In genomic region chr8:122284203-122284658, GRCm38 (mm10) we compare ENCODE assay signal across 8 mouse cellular contexts. TPM values are rescaled to one million over a fixed set of nuclear protein-coding genes. Genes with fewer than 3 reads are reported as not detected.
DNase-seq lines count a peak whose midpoint lies in the region; TF ChIP-seq lines count a peak whose summit lies in the region.

No protein-coding gene starts in this region.

- no peak for TF ChIP-seq RAD21 in MEL (IDR thresholded peaks at IDR 0.05; ENCODE audit: low read depth, low read length)

- no peak for TF ChIP-seq EP300 in MEL (IDR thresholded peaks at IDR 0.05; ENCODE audit: low read depth in 1 of 2, low read length in 2 of 2)

- intact Hi-C loops in heart, postnatal 36 days (cut with DNase I) = loop anchor here (2.0 kb wide), 1 partner anchor 31 kb away; no protein-coding TSS in a partner anchor

- H3K27me3 ChIP-seq in MEL (ENCODE audit: control insufficient read depth in 1 of 2, insufficient read depth in 2 of 2, low read length in 2 of 2) = no peaks in the 10 kb centered on the region
- H3K27me3 ChIP-seq in spleen, adult 2 months (ENCODE audit: control insufficient read depth, insufficient read depth, low read length) = no peaks in the 10 kb centered on the region

- DNase-seq in A20 (ENCODE audit: low read depth, low spot score) = peak; percentile 48
- DNase-seq in MEL (ENCODE audit: low read depth, low spot score) = peak; percentile 83
- peak; percentile 75 for DNase-seq in embryo, embryonic 9.5 days (ENCODE audit: extremely low spot score)
- peak; percentile 32 to 38 for DNase-seq in heart, postnatal 36 days
- peak; percentile 53 for DNase-seq in layer of hippocampus, adult 9-11 months
- peak; percentile 58 for DNase-seq in lung, postnatal 36 days
- peak in 1 of 2 experiments; percentile 60 for DNase-seq in spleen, adult 2 months (ENCODE audit: low read depth in 1 of 2, low spot score in 2 of 2)
- DNase-seq in ovary, adult 18-20 months (ENCODE audit: low spot score) = no peak

- no peak; a peak in 1 of 6 replicates for TF ChIP-seq CTCF in MEL (IDR thresholded peaks at IDR 0.05 in 2 of 3, conservative IDR thresholded peaks at IDR 0.05 in 1 of 3; ENCODE audit: control insufficient read depth in 1 of 3, insufficient read depth in 1 of 3, low read depth in 2 of 3, low read length in 3 of 3, poor library complexity in 1 of 3, severe bottlenecking in 1 of 3)
- no peak for TF ChIP-seq CTCF in spleen, adult 2 months (IDR thresholded peaks at IDR 0.05; ENCODE audit: extremely low read depth, insufficient read depth, insufficient read length, insufficient replicate concordance)

- no peaks in the 10 kb centered on the region for H3K9me3 ChIP-seq in MEL (replicated peaks; ENCODE audit: insufficient read depth, low read length)

- peak overlapping the region; percentile 75 to 87 for H3K4me3 ChIP-seq in MEL (ENCODE audit: control insufficient read depth in 1 of 2, insufficient read depth in 1 of 2, low read depth in 2 of 2, low read length in 2 of 2)
- peak overlapping the region; percentile 64 for H3K4me3 ChIP-seq in spleen, adult 2 months (ENCODE audit: extremely low read depth, insufficient read depth, insufficient read length)

- WGBS in spleen, adult 2 months = 2% methylated on average over 33 of the region's 33 CpGs

- peaks cover 0 to 43% of the 10 kb centered on the region in 2 experiments; a peak in 3 of 4 replicates for H3K36me3 ChIP-seq in MEL (ENCODE audit: control insufficient read depth in 1 of 2, insufficient read depth in 2 of 2, low read length in 2 of 2)
- no peaks in the 10 kb centered on the region for H3K36me3 ChIP-seq in spleen, adult 2 months (ENCODE audit: control insufficient read depth, insufficient read depth, low read length)

- peaks cover 14 to 49% of the 10 kb centered on the region in 2 experiments; a peak in 3 of 4 replicates for H3K4me1 ChIP-seq in MEL (ENCODE audit: control insufficient read depth in 1 of 2, insufficient read depth in 2 of 2, low read length in 2 of 2)
- H3K4me1 ChIP-seq in spleen, adult 2 months (ENCODE audit: control insufficient read depth, insufficient read depth, insufficient read length) = peaks cover 24% of the 10 kb centered on the region; the same call in 1 of the 2 replicates

- TF ChIP-seq POLR2A in MEL (IDR thresholded peaks at IDR 0.05; ENCODE audit: control insufficient read depth in 1 of 2, insufficient read depth in 1 of 2, low read depth in 1 of 2, low read length in 2 of 2, poor library complexity in 1 of 2) = peak; percentile 11 to 50; a peak in 1 of 4 replicates
- no peak for TF ChIP-seq POLR2A in spleen, adult 2 months (IDR thresholded peaks at IDR 0.05; ENCODE audit: low read depth, low read length)

- H3K79me2 ChIP-seq in MEL (ENCODE audit: control insufficient read depth, insufficient read depth, low read length, poor library complexity) = peaks cover 75% of the 10 kb centered on the region

- peak overlapping the region; percentile 91 for H3K27ac ChIP-seq in MEL (ENCODE audit: control insufficient read depth, low read depth, low read length)
- peak overlapping the region; percentile 82 for H3K27ac ChIP-seq in spleen, adult 2 months (ENCODE audit: insufficient read depth, low read length)

- H3K9ac ChIP-seq in MEL (ENCODE audit: control insufficient read depth, low read depth, low read length, poor library complexity, severe bottlenecking) = peak overlapping the region; percentile 92

TF ChIP-seq in MEL, 35 proteins besides CTCF, POLR2A, EP300 and RAD21:
- TF ChIP-seq ETS1 (IDR thresholded peaks at IDR 0.05; ENCODE audit: low read depth, low read length) (no peak; the same call in none of the 2 replicates), NELFE (IDR thresholded peaks at IDR 0.05; ENCODE audit: low read depth, low read length) (peak; percentile 30; the same call in 1 of the 2 replicates), MAX (IDR thresholded peaks at IDR 0.05; ENCODE audit: low read length) (peak; percentile 41), SMC3 (IDR thresholded peaks at IDR 0.05; ENCODE audit: low read depth, low read length) (0 out of 2 replicates have a peak, but pooled peaks have one; percentile 6), MAZ (IDR thresholded peaks at IDR 0.05; ENCODE audit: low read depth, low read length) (no peak), CHD1 (IDR thresholded peaks at IDR 0.05; ENCODE audit: low read depth, low read length) (no peak), BHLHE40 (IDR thresholded peaks at IDR 0.05; ENCODE audit: borderline replicate concordance, low read depth, low read length) (0 out of 2 replicates have a peak, but pooled peaks have one; percentile 2), KAT2A (conservative IDR thresholded peaks at IDR 0.05; ENCODE audit: low read depth, low read length) (no peak; the same call in 1 of the 2 replicates), TBP (IDR thresholded peaks at IDR 0.05; ENCODE audit: low read depth, low read length) (no peak; the same call in 1 of the 2 replicates), MXI1 (IDR thresholded peaks at IDR 0.05; ENCODE audit: low read depth, low read length) (no peak; the same call in 1 of the 2 replicates)

RNA-seq across cellular contexts. Expression of gene Zfpm1, which starts 2.3 kb away (rescaled TPM):
- 104 and 133 TPM in 2 replicates for total RNA-seq in MEL (2012; rRNA removed)
- 100 to 1,000 TPM; 260 to 343 TPM for polyA plus RNA-seq in MEL (2012; ENCODE audit: insufficient read depth in 1 of 2, insufficient read length in 2 of 2, low read depth in 1 of 2, low replicate concordance in 2 of 2, missing spikeins in 1 of 2)
- 10 to 100 TPM; 23.1 to 30.0 TPM for total RNA-seq in heart, postnatal 36 days (2021)
- 73.3 and 113 TPM in 2 replicates for polyA plus RNA-seq in spleen, adult 2 months (2012; rRNA removed)
